In the genomic region with DNA sequence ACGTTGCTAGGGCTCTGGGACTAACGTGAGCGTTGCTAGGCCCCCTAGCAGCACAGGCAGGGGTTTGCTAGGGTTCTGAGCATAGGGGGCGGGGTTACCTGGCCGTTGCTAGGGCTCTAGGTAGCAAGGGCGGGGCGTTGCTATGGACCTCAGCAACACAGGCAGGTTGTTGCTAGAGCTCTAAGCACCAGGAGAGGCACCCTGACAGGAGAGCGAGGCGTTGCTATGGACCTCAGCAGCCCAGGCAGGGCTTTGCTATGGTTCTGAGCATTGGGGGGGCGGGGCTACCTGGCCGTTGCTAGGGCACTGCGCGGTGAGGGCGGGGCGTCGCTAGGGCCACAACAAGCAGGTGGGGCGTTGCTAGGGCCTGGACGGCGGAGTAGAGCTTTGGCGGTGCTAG, we compare ENCODE assay signal across 8 mouse cellular contexts. TPM values are rescaled to one million over a fixed set of nuclear protein-coding genes. Genes with fewer than 3 reads are reported as not detected.
A peak's percentile ranks its signal among the peaks of the same experiment; 100 is the strongest.
DNase-seq lines count a peak whose midpoint lies in the region; ATAC-seq and TF ChIP-seq lines count a peak whose summit lies in the region.

No protein-coding gene starts in this region.

- H3K9me3 ChIP-seq in heart, embryonic 13.5 days = no peaks in the 10 kb centered on the region
- no peaks in the 10 kb centered on the region for H3K9me3 ChIP-seq in lung, embryonic 14.5 days (ENCODE audit: low read depth, low read length)

- H3K4me1 ChIP-seq in heart, embryonic 13.5 days = peaks cover 59% of the 10 kb centered on the region
- no peaks in the 10 kb centered on the region for H3K4me1 ChIP-seq in embryonic fibroblast, embryonic 13.5 days (ENCODE audit: control insufficient read depth, insufficient read depth, low read length)
- peaks cover 12% of the 10 kb centered on the region; the same call in 1 of the 2 replicates for H3K4me1 ChIP-seq in kidney, adult 2 months (ENCODE audit: control insufficient read depth, insufficient read depth, low read length)
- H3K4me1 ChIP-seq in lung, embryonic 14.5 days (ENCODE audit: insufficient read depth) = peaks cover 9% of the 10 kb centered on the region
- H3K4me1 ChIP-seq in olfactory bulb, adult 2 months (ENCODE audit: control insufficient read depth, insufficient read depth, low read length) = peaks cover 43% of the 10 kb centered on the region

- H3K4me3 ChIP-seq in heart, embryonic 13.5 days = peak overlapping the region; percentile 80
- peak overlapping the region; percentile 37 for H3K4me3 ChIP-seq in embryonic fibroblast, embryonic 13.5 days (ENCODE audit: insufficient read depth, low read length)
- H3K4me3 ChIP-seq in kidney, adult 2 months (ENCODE audit: insufficient read depth, low read depth, low read length) = peak overlapping the region; percentile 61
- peak overlapping the region; percentile 65 for H3K4me3 ChIP-seq in lung, embryonic 14.5 days (ENCODE audit: low read depth, low read length)
- peak overlapping the region; percentile 61 for H3K4me3 ChIP-seq in olfactory bulb, adult 2 months (ENCODE audit: insufficient read depth, low read depth, low read length)

- peaks cover 13% of the 10 kb centered on the region for H3K36me3 ChIP-seq in heart, embryonic 13.5 days
- no peaks in the 10 kb centered on the region for H3K36me3 ChIP-seq in kidney, adult 2 months (ENCODE audit: control insufficient read depth, insufficient read depth, low read length)
- peaks cover 12% of the 10 kb centered on the region; the same call in 1 of the 2 replicates for H3K36me3 ChIP-seq in lung, embryonic 14.5 days (ENCODE audit: insufficient read depth)

- H3K27me3 ChIP-seq in heart, embryonic 13.5 days (replicated peaks) = peaks cover 42% of the 10 kb centered on the region
- no peaks in the 10 kb centered on the region for H3K27me3 ChIP-seq in kidney, adult 2 months (replicated peaks; ENCODE audit: control insufficient read depth, insufficient read depth, low read length)
- peaks cover 2% of the 10 kb centered on the region for H3K27me3 ChIP-seq in lung, embryonic 14.5 days (ENCODE audit: insufficient read depth, low read length)

- H3K9ac ChIP-seq in heart, embryonic 13.5 days = peak overlapping the region; percentile 71
- peak overlapping the region; percentile 32 for H3K9ac ChIP-seq in lung, embryonic 14.5 days

- no peak for DNase-seq in heart, adult 9 months (ENCODE audit: low spot score in 2 of 2)
- peak; percentile 99 for DNase-seq in R1 (ENCODE audit: low read depth, low spot score)
- peak; percentile 94 for DNase-seq in kidney, adult 2 months
- no peak for DNase-seq in lung, embryonic 14.5 days
- no peak for DNase-seq in layer of hippocampus, postnatal 36 days

- no peak for TF ChIP-seq POLR2A in embryonic fibroblast, embryonic 13.5 days (IDR thresholded peaks at IDR 0.05; ENCODE audit: low read depth, low read length)
- no peak for TF ChIP-seq POLR2A in kidney, adult 2 months (IDR thresholded peaks at IDR 0.05; ENCODE audit: low read depth, low read length)
- no peak for TF ChIP-seq POLR2A in olfactory bulb, adult 2 months (IDR thresholded peaks at IDR 0.05; ENCODE audit: insufficient read depth, low read depth, low read length)

- ATAC-seq in heart, embryonic 13.5 days (ENCODE audit: extremely low read depth, insufficient number of reproducible peaks, low FRiP score, low TSS enrichment) = peak; percentile 18
- ATAC-seq in lung, embryonic 14.5 days (ENCODE audit: insufficient read depth) = peak; percentile 45

- no peak for TF ChIP-seq CTCF in embryonic fibroblast, embryonic 13.5 days (IDR thresholded peaks at IDR 0.05; ENCODE audit: borderline replicate concordance, insufficient read depth, low read length)
- no peak for TF ChIP-seq CTCF in kidney, adult 2 months (conservative IDR thresholded peaks at IDR 0.05; ENCODE audit: insufficient read depth, insufficient read length, low read depth, low read length)
- no peak for TF ChIP-seq CTCF in lung, embryonic 14.5 days (IDR thresholded peaks at IDR 0.05; ENCODE audit: low read depth)
- no peak for TF ChIP-seq CTCF in olfactory bulb, adult 2 months (IDR thresholded peaks at IDR 0.05; ENCODE audit: insufficient read depth, low read depth, low read length)

- peak overlapping the region; percentile 83 for H3K4me2 ChIP-seq in heart, embryonic 13.5 days
- peak overlapping the region; percentile 89 for H3K4me2 ChIP-seq in lung, embryonic 14.5 days

- 0 out of 2 replicates have a peak overlapping the region, but pooled peaks have one; percentile 26 for H3K27ac ChIP-seq in heart, embryonic 13.5 days (replicated peaks)
- no peak overlapping the region for H3K27ac ChIP-seq in embryonic fibroblast, embryonic 13.5 days (ENCODE audit: insufficient read depth, low read length)
- peak overlapping the region; percentile 72; the same call in 1 of the 2 replicates for H3K27ac ChIP-seq in kidney, adult 2 months (ENCODE audit: insufficient read depth, low read depth, low read length)
- H3K27ac ChIP-seq in lung, embryonic 14.5 days (ENCODE audit: low read depth) = peak overlapping the region; percentile 79
- H3K27ac ChIP-seq in olfactory bulb, adult 2 months (ENCODE audit: insufficient read depth, low read depth, low read length) = peak overlapping the region; percentile 61

- WGBS in heart, embryonic 13.5 days = 1% methylated on average over 20 of the region's 20 CpGs
- 1% methylated on average over 20 of the region's 20 CpGs for WGBS in kidney, adult 2 months
- under 1% methylated on average over 20 of the region's 20 CpGs for WGBS in lung, embryonic 14.5 days
- 2% methylated on average over 20 of the region's 20 CpGs for WGBS in olfactory bulb, adult 2 months

RNA-seq across cellular contexts. Expression of a gene that starts 12.2 kb away (rescaled TPM):
- 5.6 and 6.7 TPM in 2 replicates for polyA plus RNA-seq in heart, embryonic 13.5 days (2015; fragmentation: Nextera tagmentation; extraction: Ambion mirVana)
- 12.6 and 13.1 TPM in 2 replicates for polyA plus RNA-seq in embryonic fibroblast, embryonic 13.5 days (2011; ENCODE audit: insufficient read length, low read depth, missing spikeins)
- polyA plus RNA-seq in kidney, adult 2 months (2012; rRNA removed) = 25.3 and 27.4 TPM in 2 replicates
- polyA plus RNA-seq in lung, embryonic 14.5 days (2014; fragmentation: Nextera tagmentation; extraction: Ambion mirVana) = 16.1 and 18.0 TPM in 2 replicates
- polyA plus RNA-seq in olfactory bulb, adult 2 months (2012; ENCODE audit: insufficient read depth, insufficient read length, low replicate concordance, missing spikeins) = 57.2 TPM in 1 of 2 replicates, not detected in the other
- 100 to 1,000 TPM; 452 to 459 TPM for total RNA-seq in layer of hippocampus, postnatal 36 days (2021)

RNA-seq across cellular contexts. Expression of a gene that starts 15.5 kb away (rescaled TPM):
- polyA plus RNA-seq in heart, embryonic 13.5 days (2015; fragmentation: Nextera tagmentation; extraction: Ambion mirVana) = not detected in 2 replicates
- 1.1 TPM in 1 of 2 replicates, not detected in the other for polyA plus RNA-seq in embryonic fibroblast, embryonic 13.5 days (2011; ENCODE audit: insufficient read length, low read depth, missing spikeins)
- 0.42 and 0.48 TPM in 2 replicates for polyA plus RNA-seq in kidney, adult 2 months (2012; rRNA removed)
- 0.17 TPM in 1 of 2 replicates, not detected in the other for polyA plus RNA-seq in lung, embryonic 14.5 days (2014; fragmentation: Nextera tagmentation; extraction: Ambion mirVana)
- polyA plus RNA-seq in olfactory bulb, adult 2 months (2012; ENCODE audit: insufficient read depth, insufficient read length, low replicate concordance, missing spikeins) = not detected in 2 replicates
- under 1 TPM; 0.56 to 0.87 TPM for total RNA-seq in layer of hippocampus, postnatal 36 days (2021)

RNA-seq across cellular contexts. Expression of a gene that starts 16.2 kb away (rescaled TPM):
- 34.9 and 36.5 TPM in 2 replicates for polyA plus RNA-seq in heart, embryonic 13.5 days (2015; fragmentation: Nextera tagmentation; extraction: Ambion mirVana)
- polyA plus RNA-seq in embryonic fibroblast, embryonic 13.5 days (2011; ENCODE audit: insufficient read length, low read depth, missing spikeins) = 42.8 and 43.5 TPM in 2 replicates
- polyA plus RNA-seq in kidney, adult 2 months (2012; rRNA removed) = 60.5 and 94.7 TPM in 2 replicates
- polyA plus RNA-seq in lung, embryonic 14.5 days (2014; fragmentation: Nextera tagmentation; extraction: Ambion mirVana) = 46.5 and 52.4 TPM in 2 replicates
- not detected in 2 replicates for polyA plus RNA-seq in olfactory bulb, adult 2 months (2012; ENCODE audit: insufficient read depth, insufficient read length, low replicate concordance, missing spikeins)
- 100 to 1,000 TPM; 153 to 158 TPM for total RNA-seq in layer of hippocampus, postnatal 36 days (2021)

RNA-seq across cellular contexts. Expression of a gene that starts 32.0 kb away (rescaled TPM):
- 41.6 and 48.4 TPM in 2 replicates for polyA plus RNA-seq in heart, embryonic 13.5 days (2015; fragmentation: Nextera tagmentation; extraction: Ambion mirVana)
- polyA plus RNA-seq in embryonic fibroblast, embryonic 13.5 days (2011; ENCODE audit: insufficient read length, low read depth, missing spikeins) = 29.1 and 32.6 TPM in 2 replicates
- polyA plus RNA-seq in kidney, adult 2 months (2012; rRNA removed) = 73.4 and 96.3 TPM in 2 replicates
- polyA plus RNA-seq in lung, embryonic 14.5 days (2014; fragmentation: Nextera tagmentation; extraction: Ambion mirVana) = 27.9 and 29.4 TPM in 2 replicates
- not detected in 2 replicates for polyA plus RNA-seq in olfactory bulb, adult 2 months (2012; ENCODE audit: insufficient read depth, insufficient read length, low replicate concordance, missing spikeins)
- total RNA-seq in layer of hippocampus, postnatal 36 days (2021) = 10 to 100 TPM; 34.3 to 35.8 TPM

RNA-seq across cellular contexts. Expression of a gene that starts 38.2 kb away (rescaled TPM):
- polyA plus RNA-seq in heart, embryonic 13.5 days (2015; fragmentation: Nextera tagmentation; extraction: Ambion mirVana) = 17.4 and 23.2 TPM in 2 replicates
- 8.6 and 10.2 TPM in 2 replicates for polyA plus RNA-seq in embryonic fibroblast, embryonic 13.5 days (2011; ENCODE audit: insufficient read length, low read depth, missing spikeins)
- 29.7 and 31.1 TPM in 2 replicates for polyA plus RNA-seq in kidney, adult 2 months (2012; rRNA removed)
- 10.5 and 12.0 TPM in 2 replicates for polyA plus RNA-seq in lung, embryonic 14.5 days (2014; fragmentation: Nextera tagmentation; extraction: Ambion mirVana)
- 431 and 581 TPM in 2 replicates for polyA plus RNA-seq in olfactory bulb, adult 2 months (2012; ENCODE audit: insufficient read depth, insufficient read length, low replicate concordance, missing spikeins)
- 100 to 1,000 TPM; 729 to 765 TPM for total RNA-seq in layer of hippocampus, postnatal 36 days (2021)

Comparison
In these comparisons a context has a peak if more than half of its experiments do, and no peak if none do; other contexts are left out.
1. DNase-seq: peak in R1 (single experiment) and kidney, adult 2 months (single experiment); none in heart, adult 9 months (0 of 2), lung, embryonic 14.5 days (single experiment) and layer of hippocampus, postnatal 36 days (0 of 2).
2. RNA of a gene that starts 16.2 kb away (polyA plus RNA-seq): 60.5 to 94.7 TPM in kidney, adult 2 months, 46.5 to 52.4 TPM in lung, embryonic 14.5 days, 42.8 to 43.5 TPM in embryonic fibroblast, embryonic 13.5 days and 34.9 to 36.5 TPM in heart, embryonic 13.5 days; not detected in olfactory bulb, adult 2 months; every median in the first group is over 10 times any median in the second.
3. Peak in every context shown above with its lines, with median percentiles within 50 percentile points of each other: H3K4me3 ChIP-seq.